ENCODE assay signal across 8 mouse cellular contexts in genomic region chr1:106151846-106152245, GRCm38 (mm10). TPM values are rescaled to one million over a fixed set of nuclear protein-coding genes. Genes with fewer than 3 reads are reported as not detected.
DNase-seq lines count a peak whose midpoint lies in the region; ATAC-seq and TF ChIP-seq lines count a peak whose summit lies in the region.

No protein-coding gene starts in this region.

- no peaks in the 10 kb centered on the region for H3K27me3 ChIP-seq in kidney, embryonic 15.5 days
- no peaks in the 10 kb centered on the region for H3K27me3 ChIP-seq in kidney, postnatal 0 days (ENCODE audit: insufficient read depth, low read length)
- H3K27me3 ChIP-seq in forebrain, embryonic 16.5 days (replicated peaks; ENCODE audit: control insufficient read depth, insufficient read depth, low read length) = no peaks in the 10 kb centered on the region

- H3K4me1 ChIP-seq in kidney, embryonic 15.5 days = no peaks in the 10 kb centered on the region
- H3K4me1 ChIP-seq in kidney, postnatal 0 days (replicated peaks; ENCODE audit: insufficient read depth, low read length) = no peaks in the 10 kb centered on the region
- peaks cover 3% of the 10 kb centered on the region for H3K4me1 ChIP-seq in forebrain, embryonic 16.5 days (replicated peaks; ENCODE audit: control insufficient read depth, insufficient read depth, low read length)

- H3K36me3 ChIP-seq in kidney, embryonic 15.5 days = no peaks in the 10 kb centered on the region
- H3K36me3 ChIP-seq in kidney, postnatal 0 days (ENCODE audit: insufficient read depth, low read length) = no peaks in the 10 kb centered on the region
- no peaks in the 10 kb centered on the region for H3K36me3 ChIP-seq in forebrain, embryonic 16.5 days (ENCODE audit: control insufficient read depth, insufficient read depth)

- no peaks in the 10 kb centered on the region for H3K9me3 ChIP-seq in kidney, embryonic 15.5 days (replicated peaks)
- H3K9me3 ChIP-seq in kidney, postnatal 0 days (replicated peaks; ENCODE audit: low read length) = no peaks in the 10 kb centered on the region
- no peaks in the 10 kb centered on the region for H3K9me3 ChIP-seq in forebrain, embryonic 16.5 days (ENCODE audit: control insufficient read depth, low read length)

- ATAC-seq in kidney, embryonic 15.5 days (replicated peaks; ENCODE audit: low FRiP score) = no peak
- no peak for ATAC-seq in kidney, postnatal 0 days (replicated peaks; ENCODE audit: low FRiP score, low read depth)
- ATAC-seq in neutrophil, adult 5-6 weeks (ENCODE audit: extremely low read depth, insufficient number of reproducible peaks, low FRiP score, poor library complexity, severe bottlenecking) = peak; percentile 89
- ATAC-seq in forebrain, embryonic 16.5 days = no peak

- H3K9ac ChIP-seq in kidney, embryonic 15.5 days = no peak overlapping the region
- no peak overlapping the region for H3K9ac ChIP-seq in kidney, postnatal 0 days (ENCODE audit: low read depth, low read length)
- H3K9ac ChIP-seq in forebrain, embryonic 16.5 days (replicated peaks; ENCODE audit: low read depth, low read length) = no peak overlapping the region

- H3K4me2 ChIP-seq in kidney, embryonic 15.5 days = no peak overlapping the region
- no peak overlapping the region for H3K4me2 ChIP-seq in kidney, postnatal 0 days (ENCODE audit: low read length)
- no peak overlapping the region for H3K4me2 ChIP-seq in forebrain, embryonic 16.5 days (ENCODE audit: low read length)

- TF ChIP-seq CTCF in kidney, postnatal 0 days (IDR thresholded peaks at IDR 0.05; ENCODE audit: low read depth) = peak; percentile 45; the same call in 1 of the 2 replicates

- no peak overlapping the region for H3K27ac ChIP-seq in kidney, embryonic 15.5 days
- no peak overlapping the region for H3K27ac ChIP-seq in kidney, postnatal 0 days
- no peak overlapping the region for H3K27ac ChIP-seq in forebrain, embryonic 16.5 days (ENCODE audit: low read length)

- WGBS in kidney, embryonic 15.5 days = 84% methylated on average over 12 of the region's 12 CpGs
- 80% methylated on average over 12 of the region's 12 CpGs for WGBS in kidney, postnatal 0 days
- WGBS in forebrain, embryonic 16.5 days = 80% methylated on average over 12 of the region's 12 CpGs

- peak; percentile 16 to 56 for DNase-seq in kidney, adult 8-10 months
- peak; percentile 38 for DNase-seq in WW6 (ENCODE audit: low read depth, low spot score)
- no peak for DNase-seq in kidney, postnatal 0 days (ENCODE audit: low spot score)
- DNase-seq in frontal cortex, adult 2 months (ENCODE audit: extremely low spot score in 1 of 2, low spot score in 1 of 2) = no peak
- DNase-seq in right cerebral cortex, postnatal 14 days = no peak

- H3K4me3 ChIP-seq in kidney, embryonic 15.5 days (replicated peaks) = no peak overlapping the region
- no peak overlapping the region for H3K4me3 ChIP-seq in kidney, postnatal 0 days (replicated peaks; ENCODE audit: low read depth, low read length)
- H3K4me3 ChIP-seq in forebrain, embryonic 16.5 days (replicated peaks; ENCODE audit: low read length) = no peak overlapping the region

RNA-seq across cellular contexts. Expression of gene Phlpp1, which starts 19.7 kb away (rescaled TPM):
- 3.2 and 3.5 TPM in 2 replicates for polyA plus RNA-seq in kidney, embryonic 15.5 days (2015; fragmentation: Nextera tagmentation; extraction: Ambion mirVana)
- 2.7 and 2.9 TPM in 2 replicates for polyA plus RNA-seq in kidney, postnatal 0 days (2015; fragmentation: Nextera tagmentation; extraction: Ambion mirVana)
- total RNA-seq in neutrophil, adult 5-6 weeks (2017) = 13.9 and 21.5 TPM in 2 replicates
- polyA plus RNA-seq in frontal cortex, adult 2 months (2012; rRNA removed) = 35.2 and 39.1 TPM in 2 replicates
- polyA plus RNA-seq in forebrain, embryonic 16.5 days (2015; fragmentation: Nextera tagmentation; extraction: Ambion mirVana) = 7.0 and 7.7 TPM in 2 replicates

Comparison
In these comparisons a context has a peak if more than half of its experiments do, and no peak if none do; other contexts are left out.
1. DNase-seq: peak in kidney, adult 8-10 months (2 of 2) and WW6 (single experiment); none in kidney, postnatal 0 days (single experiment), frontal cortex, adult 2 months (0 of 2) and right cerebral cortex, postnatal 14 days (single experiment).